ENCODE assay signal across 19 mouse cellular contexts in genomic region chr5:120434231-120434735, GRCm38 (mm10). TPM values are rescaled to one million over a fixed set of nuclear protein-coding genes. Genes with fewer than 3 reads are reported as not detected.
DNase-seq lines count a peak whose midpoint lies in the region; ATAC-seq and TF ChIP-seq lines count a peak whose summit lies in the region.
"Had no signal": no experiment of that assay in that cellular context is flagged by ENCODE, and none has a peak within 500 bp of the region (broad histone marks: within the 10 kb centered on the region; RNA-seq: fewer than 3 reads in every experiment).

No protein-coding gene starts in this region.

- peak; percentile 27 for DNase-seq in brain, embryonic 14.5 days (ENCODE audit: low read depth)
- DNase-seq in limb, embryonic 10.5 days (ENCODE audit: low spot score), result peak; percentile 49
- DNase-seq in neural tube, embryonic 10.5 days (ENCODE audit: extremely low spot score, low spot score), result peak; percentile 49
- no peak for DNase-seq in thymus, adult 2 months
- DNase-seq in spleen, postnatal 14 days (ENCODE audit: low spot score in 2 of 2), result no peak
- DNase-seq: embryo, embryonic 11 days; gastrocnemius, postnatal 10 days; heart, postnatal 36 days; kidney, adult 11 months; right cerebral cortex, postnatal 25 days had no signal

- no peaks in the 10 kb centered on the region for H3K9me3 ChIP-seq in forebrain, embryonic 16.5 days (ENCODE audit: control insufficient read depth, low read length)
- H3K9me3 ChIP-seq in limb, embryonic 10.5 days (replicated peaks), result no peaks in the 10 kb centered on the region
- H3K9me3 ChIP-seq: heart, embryonic 10.5 days had no signal

- no peak overlapping the region for H3K27ac ChIP-seq in forebrain, embryonic 16.5 days (ENCODE audit: low read length)
- H3K27ac ChIP-seq in limb, embryonic 10.5 days, result no peak overlapping the region
- H3K27ac ChIP-seq in thymus, adult 2 months (ENCODE audit: control insufficient read depth, insufficient read depth, low read length), result no peak overlapping the region
- H3K27ac ChIP-seq: heart, embryonic 10.5 days had no signal

- 4% methylated on average over 21 of the region's 21 CpGs for WGBS in forebrain, embryonic 16.5 days
- 2% methylated on average over 21 of the region's 21 CpGs for WGBS in limb, embryonic 10.5 days
- WGBS in thymus, adult 2 months, result 8% methylated on average over 21 of the region's 21 CpGs

- TF ChIP-seq CTCF in brain, embryonic 14.5 days (IDR thresholded peaks at IDR 0.05; ENCODE audit: borderline replicate concordance, extremely low read depth, insufficient read depth, insufficient read length), result no peak
- TF ChIP-seq CTCF in thymus, adult 2 months (IDR thresholded peaks at IDR 0.05; ENCODE audit: borderline replicate concordance, control insufficient read depth, extremely low read depth, insufficient read depth, low read length, poor library complexity), result no peak

- ATAC-seq in forebrain, embryonic 16.5 days, result no peak
- no peak for ATAC-seq in activated CD4-positive, CD25-positive, alpha-beta regulatory T cell, adult 4 months
- no peak for ATAC-seq in megakaryocyte, adult 5-6 weeks (ENCODE audit: poor library complexity, severe bottlenecking)

- H3K9ac ChIP-seq in forebrain, embryonic 16.5 days (replicated peaks; ENCODE audit: low read depth, low read length), result no peak overlapping the region

- no peak overlapping the region for H3K4me2 ChIP-seq in forebrain, embryonic 16.5 days (ENCODE audit: low read length)
- H3K4me2 ChIP-seq: liver, embryonic 11.5 days had no signal

- peak overlapping the region; percentile 14 for H3K4me3 ChIP-seq in forebrain, embryonic 16.5 days (replicated peaks; ENCODE audit: low read length)
- no peak overlapping the region for H3K4me3 ChIP-seq in limb, embryonic 10.5 days
- H3K4me3 ChIP-seq in thymus, adult 2 months (ENCODE audit: control insufficient read depth, insufficient read depth, low read length), result no peak overlapping the region
- H3K4me3 ChIP-seq: heart, embryonic 10.5 days had no signal

- H3K36me3 ChIP-seq in forebrain, embryonic 16.5 days (ENCODE audit: control insufficient read depth, insufficient read depth), result no peaks in the 10 kb centered on the region
- no peaks in the 10 kb centered on the region for H3K36me3 ChIP-seq in limb, embryonic 10.5 days
- H3K36me3 ChIP-seq in thymus, adult 2 months (ENCODE audit: control insufficient read depth, insufficient read depth, low read length), result no peaks in the 10 kb centered on the region
- H3K36me3 ChIP-seq: heart, embryonic 10.5 days had no signal

- H3K4me1 ChIP-seq in forebrain, embryonic 16.5 days (replicated peaks; ENCODE audit: control insufficient read depth, insufficient read depth, low read length), result peaks cover 24% of the 10 kb centered on the region
- peaks cover 33% of the 10 kb centered on the region for H3K4me1 ChIP-seq in limb, embryonic 10.5 days
- H3K4me1 ChIP-seq in thymus, adult 2 months (replicated peaks; ENCODE audit: control insufficient read depth, insufficient read depth, low read length), result no peaks in the 10 kb centered on the region

- TF ChIP-seq POLR2A in brain, embryonic 14.5 days (IDR thresholded peaks at IDR 0.05; ENCODE audit: borderline replicate concordance, extremely low read depth, insufficient read depth, insufficient read length, poor library complexity, severe bottlenecking), result no peak
- no peak for TF ChIP-seq POLR2A in thymus, adult 2 months (IDR thresholded peaks at IDR 0.05; ENCODE audit: control insufficient read depth, extremely low read depth, insufficient read depth, low read length, poor library complexity)

- H3K27me3 ChIP-seq in forebrain, embryonic 16.5 days (replicated peaks; ENCODE audit: control insufficient read depth, insufficient read depth, low read length), result peaks cover 81% of the 10 kb centered on the region
- peaks cover 100% of the 10 kb centered on the region for H3K27me3 ChIP-seq in limb, embryonic 10.5 days (ENCODE audit: low read depth, poor library complexity, severe bottlenecking)
- H3K27me3 ChIP-seq in thymus, adult 2 months (ENCODE audit: control insufficient read depth, insufficient read depth, low read length), result peaks cover 34% of the 10 kb centered on the region

RNA-seq across cellular contexts. Expression of gene Lhx5, which starts 2.8 kb away (rescaled TPM):
- 9.3 and 30.0 TPM in 2 replicates for polyA plus RNA-seq in brain, embryonic 14.5 days (2012; rRNA removed)
- 3.8 and 7.0 TPM in 2 replicates for polyA plus RNA-seq in forebrain, embryonic 16.5 days (2015; fragmentation: Nextera tagmentation; extraction: Ambion mirVana)
- not detected in 2 replicates for polyA plus RNA-seq in limb, embryonic 10.5 days (2016; fragmentation: Nextera tagmentation; extraction: Ambion mirVana)
- 0.03 and 0.23 TPM in 2 replicates for polyA plus RNA-seq in thymus, adult 2 months (2012; rRNA removed)
- not detected for polyA plus RNA-seq in activated CD4-positive, CD25-positive, alpha-beta regulatory T cell, adult 4 months (2017; shearing (Covaris generic))
- not detected in 2 replicates for total RNA-seq in megakaryocyte, adult 5-6 weeks (2015)
- not detected in 2 replicates for total RNA-seq in megakaryocyte, adult 5-6 weeks (2017)
- total RNA-seq: gastrocnemius, postnatal 10 days; heart, postnatal 36 days; MEL had no signal
- polyA plus RNA-seq: lung, embryonic 16.5 days had no signal

RNA-seq across cellular contexts. Expression of gene Sdsl, which starts 38.3 kb away (rescaled TPM):
- 8.6 and 8.9 TPM in 2 replicates for polyA plus RNA-seq in brain, embryonic 14.5 days (2012; rRNA removed)
- polyA plus RNA-seq in forebrain, embryonic 16.5 days (2015; fragmentation: Nextera tagmentation; extraction: Ambion mirVana), result 1.9 and 2.3 TPM in 2 replicates
- 5.2 and 5.6 TPM in 2 replicates for polyA plus RNA-seq in limb, embryonic 10.5 days (2016; fragmentation: Nextera tagmentation; extraction: Ambion mirVana)
- polyA plus RNA-seq in thymus, adult 2 months (2012; rRNA removed), result 1.8 and 2.5 TPM in 2 replicates
- not detected for polyA plus RNA-seq in activated CD4-positive, CD25-positive, alpha-beta regulatory T cell, adult 4 months (2017; shearing (Covaris generic))
- 0.49 TPM in 1 of 2 replicates, not detected in the other for total RNA-seq in megakaryocyte, adult 5-6 weeks (2015)
- total RNA-seq in megakaryocyte, adult 5-6 weeks (2017), result 0.55 and 0.61 TPM in 2 replicates

RNA-seq across cellular contexts. Expression of gene Sds, which starts 42.0 kb away (rescaled TPM):
- polyA plus RNA-seq in brain, embryonic 14.5 days (2012; rRNA removed), result not detected in 2 replicates
- polyA plus RNA-seq in forebrain, embryonic 16.5 days (2015; fragmentation: Nextera tagmentation; extraction: Ambion mirVana), result not detected in 2 replicates
- polyA plus RNA-seq in limb, embryonic 10.5 days (2016; fragmentation: Nextera tagmentation; extraction: Ambion mirVana), result not detected in 2 replicates
- 0.65 and 0.75 TPM in 2 replicates for polyA plus RNA-seq in thymus, adult 2 months (2012; rRNA removed)
- not detected for polyA plus RNA-seq in activated CD4-positive, CD25-positive, alpha-beta regulatory T cell, adult 4 months (2017; shearing (Covaris generic))
- not detected in 2 replicates for total RNA-seq in megakaryocyte, adult 5-6 weeks (2015)
- total RNA-seq in megakaryocyte, adult 5-6 weeks (2017), result not detected in 2 replicates
- total RNA-seq: gastrocnemius, postnatal 10 days; left cerebral cortex, postnatal 14 days; MEL had no signal
- polyA plus RNA-seq: large intestine, adult 2 months; liver, embryonic 11.5 days; lung, embryonic 16.5 days had no signal

Comparison
In these comparisons a context has a peak if more than half of its experiments do, and no peak if none do; other contexts are left out.
1. DNase-seq: peak in brain, embryonic 14.5 days (single experiment), limb, embryonic 10.5 days (single experiment) and neural tube, embryonic 10.5 days (single experiment); none in thymus, adult 2 months (single experiment) and spleen, postnatal 14 days (0 of 2).